Mouse (Mus musculus) intestine, embryonic 14.5 days (tissue): ENCODE measurements at regions not wholly inside any gene's neighbourhood (a gene's known extent, or its start where the extent isn't known, plus 50 kb on each side); places are given as distances from the start of the nearest gene placed in this dataset.

Experiments
- ATAC-seq: fragments of 200-750 bp; cut with Nextera tagmentation; replicated peaks from 2 replicates; pipeline ENCODE4 v1.8.0; 2017; ENCODE audit warnings: low read depth, moderate number of reproducible peaks, moderate TSS enrichment, moderate library complexity; ENCODE audit not compliant: low FRiP score, low TSS enrichment
- DNase-seq: peaks from one replicate; pipeline ENCODE4 v3.0.0-alpha.2; 2018; ENCODE audit warnings: low spot score
- H3K27ac ChIP-seq: fragments of 300-500 bp; sonication (generic); 2 replicates; pipeline ENCODE4 v1.5.1; 2014; ENCODE audit warnings: low read depth, mild to moderate bottlenecking, control low read depth
- H3K27me3 ChIP-seq: fragments of 300-500 bp; sonication (generic); replicated peaks from 2 replicates; pipeline ENCODE4 v1.6.1; 2014; ENCODE audit warnings: low read length, control low read depth; ENCODE audit not compliant: control insufficient read depth, insufficient read depth
- H3K36me3 ChIP-seq: fragments of 300-500 bp; sonication (generic); 2 replicates; pipeline ENCODE4 v1.6.1; 2014; ENCODE audit warnings: low read length, control low read depth; ENCODE audit not compliant: control insufficient read depth, insufficient read depth
- H3K4me1 ChIP-seq: fragments of 300-500 bp; sonication (generic); replicated peaks from 2 replicates; pipeline ENCODE4 v1.6.1; 2014; ENCODE audit warnings: low read length, control low read depth, mixed read lengths; ENCODE audit not compliant: control insufficient read depth, insufficient read depth
- H3K4me2 ChIP-seq: fragments of 300-500 bp; sonication (generic); 2 replicates; pipeline ENCODE4 v1.6.1; 2014; ENCODE audit warnings: low read length
- H3K4me3 ChIP-seq: fragments of 300-500 bp; sonication (generic); 2 replicates; pipeline ENCODE4 v1.5.1; 2014; ENCODE audit warnings: low read depth, low read length, control low read depth, mixed read lengths
- H3K9ac ChIP-seq: fragments of 300-500 bp; sonication (generic); 2 replicates; pipeline ENCODE4 v1.6.1; 2014; ENCODE audit warnings: mild to moderate bottlenecking, low read length
- H3K9me3 ChIP-seq: fragments of 300-500 bp; sonication (generic); 2 replicates; pipeline ENCODE4 v1.6.1; 2016; ENCODE audit warnings: low read length, control low read depth; ENCODE audit not compliant: control insufficient read depth
- WGBS: fragments of 180-500 bp; shearing (Covaris S2); extraction: QIAGEN DNeasy Blood & Tissue Kit; methylation state at CpG from one replicate; pipeline ENCODE4 v1.1.7; 2014; 5-methylcytosine and 5-hydroxymethylcytosine counted together

- no peak overlapping the region for H3K9ac ChIP-seq
- no peaks in the 10 kb centered on the region for H3K27me3 ChIP-seq
- H3K36me3 ChIP-seq: no peaks in the 10 kb centered on the region
- 22% methylated on average over 9 of the region's 9 CpGs for WGBS
- ATAC-seq: 0 out of 2 replicates have a peak, but pooled peaks have one; percentile 54
- H3K27ac ChIP-seq: no peak overlapping the region
- peak; percentile 87 for DNase-seq
- H3K4me3 ChIP-seq: no peak overlapping the region
- no peaks in the 10 kb centered on the region for H3K9me3 ChIP-seq
- peaks cover 8% of the 10 kb centered on the region; the same call in 1 of the 2 replicates for H3K4me1 ChIP-seq
- H3K4me2 ChIP-seq: no peak overlapping the region
Measured at GRCm38 (mm10) chr15:7459992-7460820, 62.0 kb upstream of the Egflam start.

GRCm38 (mm10) chr15:7462549-7462948 is 64.4 kb upstream of the Egflam start:
- DNase-seq (no peak), ATAC-seq (no peak)
- Histone ChIP-seq H3K4me2 (no peak overlapping the region), H3K36me3 (no peaks in the 10 kb centered on the region), H3K4me1 (peaks cover 8% of the 10 kb centered on the region; the same call in 1 of the 2 replicates), H3K9ac (no peak overlapping the region), H3K4me3 (no peak overlapping the region), H3K27ac (no peak overlapping the region), H3K27me3 (no peaks in the 10 kb centered on the region), H3K9me3 (0 out of 2 replicates have a peak, but pooled peaks cover 3% of the 10 kb centered on the region)
- 72% methylated on average over 18 of the region's 18 CpGs for WGBS

GRCm38 (mm10) chr15:7463444-7464350 is 65.5 kb upstream of the Egflam start:
- H3K4me2 ChIP-seq: no peak overlapping the region
- H3K4me3 ChIP-seq: no peak overlapping the region
- no peaks in the 10 kb centered on the region for H3K36me3 ChIP-seq
- H3K27ac ChIP-seq: no peak overlapping the region
- 0 out of 2 replicates have a peak, but pooled peaks cover 3% of the 10 kb centered on the region for H3K9me3 ChIP-seq
- H3K4me1 ChIP-seq: peaks cover 8% of the 10 kb centered on the region; the same call in 1 of the 2 replicates
- WGBS: 64% methylated on average over 15 of the region's 15 CpGs
- ATAC-seq (no peak), DNase-seq (no peak)
- H3K27me3 ChIP-seq: no peaks in the 10 kb centered on the region
- H3K9ac ChIP-seq: no peak overlapping the region

- Histone ChIP-seq H3K36me3 (no peaks in the 10 kb centered on the region), H3K9ac (no peak overlapping the region), H3K4me2 (no peak overlapping the region), H3K4me3 (no peak overlapping the region), H3K27me3 (0 out of 2 replicates have a peak, but pooled peaks cover 5% of the 10 kb centered on the region), H3K27ac (no peak overlapping the region), H3K9me3 (no peaks in the 10 kb centered on the region), H3K4me1 (no peaks in the 10 kb centered on the region; the same call in 1 of the 2 replicates)
- WGBS: 29% methylated on average over 11 of the region's 11 CpGs
- DNase-seq (no peak), ATAC-seq (no peak)
Measured at GRCm38 (mm10) chr15:7480211-7480610, 82.0 kb upstream of the Egflam start.

DNA sequence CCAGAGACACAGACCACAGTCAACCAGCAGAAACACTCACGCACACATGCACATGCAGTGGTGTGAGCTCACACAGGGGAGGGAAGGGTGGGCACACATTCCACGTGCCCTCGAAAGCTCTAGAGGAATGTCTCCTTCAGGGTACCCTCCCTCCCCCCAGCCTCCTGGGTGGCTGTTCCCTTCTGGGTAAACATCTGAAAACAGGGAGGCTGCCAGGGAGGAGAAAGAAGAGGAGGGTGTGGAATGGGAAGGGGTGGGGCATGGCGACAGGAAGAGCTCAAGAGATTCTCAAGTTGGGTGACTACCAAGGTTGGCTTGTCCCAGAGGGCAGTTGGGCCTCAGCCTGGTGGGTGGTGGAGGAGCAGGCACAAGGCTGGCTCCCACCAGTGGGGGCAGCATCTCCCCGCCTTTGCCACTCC is 82.6 kb upstream of the Egflam start:
- ATAC-seq (no peak), DNase-seq (no peak)
- 0 out of 2 replicates have a peak, but pooled peaks cover 5% of the 10 kb centered on the region for H3K27me3 ChIP-seq
- no peak overlapping the region for H3K4me3 ChIP-seq
- WGBS: 45% methylated on average over 5 of the region's 5 CpGs
- H3K27ac ChIP-seq: no peak overlapping the region
- no peak overlapping the region for H3K4me2 ChIP-seq
- no peaks in the 10 kb centered on the region for H3K9me3 ChIP-seq
- H3K4me1 ChIP-seq: no peaks in the 10 kb centered on the region; the same call in 1 of the 2 replicates
- H3K36me3 ChIP-seq: no peaks in the 10 kb centered on the region
- no peak overlapping the region for H3K9ac ChIP-seq

DNA sequence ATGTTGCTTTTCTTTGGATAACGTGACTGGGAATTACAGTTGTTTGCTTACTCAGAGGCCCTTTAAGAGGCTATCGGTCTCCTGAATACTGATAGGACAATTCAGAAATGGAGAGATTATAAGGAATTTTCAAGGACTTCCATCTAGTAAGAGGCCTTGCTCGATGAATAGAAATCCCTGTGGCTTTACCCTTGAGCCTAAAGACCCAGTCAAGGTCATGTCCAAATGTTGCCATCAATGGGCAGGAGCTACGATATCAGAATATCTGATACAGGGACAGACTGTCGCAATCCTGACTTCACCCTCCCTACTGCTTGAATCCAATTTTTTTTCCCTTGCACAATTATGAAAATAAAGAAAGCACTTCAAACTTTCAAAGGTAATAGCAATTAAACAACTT is 85.5 kb upstream of the Egflam start:
- WGBS: 71% methylated on average over 5 of the region's 5 CpGs
- Histone ChIP-seq H3K4me2 (no peak overlapping the region), H3K4me3 (no peak overlapping the region), H3K27me3 (0 out of 2 replicates have a peak, but pooled peaks cover 5% of the 10 kb centered on the region), H3K27ac (no peak overlapping the region), H3K9me3 (no peaks in the 10 kb centered on the region), H3K36me3 (no peaks in the 10 kb centered on the region), H3K9ac (no peak overlapping the region), H3K4me1 (no peaks in the 10 kb centered on the region; the same call in 1 of the 2 replicates)
- DNase-seq (no peak), ATAC-seq (no peak)

- ATAC-seq: no peak
- 94% methylated on average over 7 of the region's 7 CpGs for WGBS
Measured at GRCm38 (mm10) chr15:7491091-7491490, 92.9 kb upstream of the Egflam start.

GRCm38 (mm10) chr15:7493126-7493669 is 95.0 kb upstream of the Egflam start:
- Histone ChIP-seq H3K27ac (no peak overlapping the region), H3K9me3 (no peaks in the 10 kb centered on the region), H3K27me3 (no peaks in the 10 kb centered on the region), H3K36me3 (no peaks in the 10 kb centered on the region), H3K4me3 (no peak overlapping the region), H3K4me2 (no peak overlapping the region), H3K4me1 (no peaks in the 10 kb centered on the region), H3K9ac (no peak overlapping the region)
- WGBS: 67% methylated on average over 10 of the region's 10 CpGs
- no peak for ATAC-seq
- no peak for DNase-seq

More at GRCm38 (mm10) chr15:7491091-7491490, 92.9 kb upstream of the Egflam start:
- Histone ChIP-seq H3K36me3 (no peaks in the 10 kb centered on the region), H3K9me3 (no peaks in the 10 kb centered on the region), H3K4me3 (no peak overlapping the region), H3K27ac (no peak overlapping the region), H3K9ac (no peak overlapping the region), H3K4me1 (no peaks in the 10 kb centered on the region), H3K27me3 (no peaks in the 10 kb centered on the region), H3K4me2 (no peak overlapping the region)
- DNase-seq: no peak
